Comparison of ENCODE assay signal across 9 mouse cellular contexts in genomic region chr1:93726974-93727373, GRCm38 (mm10). TPM values are rescaled to one million over a fixed set of nuclear protein-coding genes. Genes with fewer than 3 reads are reported as not detected.
A peak's percentile ranks its signal among the peaks of the same experiment; 100 is the strongest.
DNase-seq lines count a peak whose midpoint lies in the region; ATAC-seq and TF ChIP-seq lines count a peak whose summit lies in the region.
"Had no signal": no experiment of that assay in that cellular context is flagged by ENCODE, and none has a peak within 500 bp of the region (broad histone marks: within the 10 kb centered on the region; RNA-seq: fewer than 3 reads in every experiment).

No protein-coding gene starts in this region.

- H3K27me3 ChIP-seq in hindbrain, embryonic 11.5 days (ENCODE audit: control insufficient read depth, insufficient read depth, low read length) = no peaks in the 10 kb centered on the region
- H3K27me3 ChIP-seq in hindbrain, embryonic 16.5 days (replicated peaks; ENCODE audit: control insufficient read depth, insufficient read depth, low read length) = no peaks in the 10 kb centered on the region
- no peaks in the 10 kb centered on the region for H3K27me3 ChIP-seq in forebrain, postnatal 0 days (ENCODE audit: insufficient read depth, low read length)
- H3K27me3 ChIP-seq in megakaryocyte, embryonic 14.5 days (replicated peaks) = no peaks in the 10 kb centered on the region
- H3K27me3 ChIP-seq: limb, embryonic 15.5 days had no signal

- H3K4me3 ChIP-seq in hindbrain, embryonic 11.5 days (ENCODE audit: low read depth, low read length) = no peak overlapping the region
- H3K4me3 ChIP-seq in hindbrain, embryonic 16.5 days (ENCODE audit: low read length) = no peak overlapping the region
- H3K4me3 ChIP-seq in forebrain, postnatal 0 days (ENCODE audit: low read depth, low read length) = no peak overlapping the region
- H3K4me3 ChIP-seq in megakaryocyte, embryonic 14.5 days (replicated peaks) = peak overlapping the region; percentile 68
- H3K4me3 ChIP-seq: limb, embryonic 15.5 days had no signal

- H3K27ac ChIP-seq in hindbrain, embryonic 11.5 days (ENCODE audit: low read depth, low read length) = no peak overlapping the region
- H3K27ac ChIP-seq in hindbrain, embryonic 16.5 days (ENCODE audit: low read depth, low read length) = no peak overlapping the region
- no peak overlapping the region for H3K27ac ChIP-seq in forebrain, postnatal 0 days (ENCODE audit: low read depth, low read length)
- H3K27ac ChIP-seq: limb, embryonic 15.5 days had no signal

- H3K36me3 ChIP-seq in hindbrain, embryonic 11.5 days (ENCODE audit: control insufficient read depth, insufficient read depth, low read length) = no peaks in the 10 kb centered on the region
- H3K36me3 ChIP-seq in hindbrain, embryonic 16.5 days (ENCODE audit: control insufficient read depth, insufficient read depth, low read length) = no peaks in the 10 kb centered on the region
- peaks cover 15% of the 10 kb centered on the region; the same call in 1 of the 2 replicates for H3K36me3 ChIP-seq in forebrain, postnatal 0 days (ENCODE audit: insufficient read depth)
- peaks cover 23% of the 10 kb centered on the region for H3K36me3 ChIP-seq in megakaryocyte, embryonic 14.5 days (replicated peaks; ENCODE audit: low read length)

- ATAC-seq in hindbrain, embryonic 11.5 days (ENCODE audit: low FRiP score) = peak; percentile 67; the same call in 1 of the 2 replicates
- no peak for ATAC-seq in hindbrain, embryonic 16.5 days
- ATAC-seq in forebrain, postnatal 0 days = peak; percentile 15; the same call in 1 of the 2 replicates

- H3K9ac ChIP-seq in hindbrain, embryonic 11.5 days (ENCODE audit: low read depth, low read length) = no peak overlapping the region
- no peak overlapping the region for H3K9ac ChIP-seq in hindbrain, embryonic 16.5 days (ENCODE audit: low read depth, low read length)
- H3K9ac ChIP-seq in forebrain, postnatal 0 days = no peak overlapping the region
- H3K9ac ChIP-seq: limb, embryonic 15.5 days had no signal

- peak; percentile 75 for TF ChIP-seq CTCF in forebrain, postnatal 0 days (IDR thresholded peaks at IDR 0.05; ENCODE audit: low read depth)

- 71% methylated on average over 3 of the region's 3 CpGs for WGBS in hindbrain, embryonic 11.5 days
- WGBS in hindbrain, embryonic 16.5 days = 88% methylated on average over 3 of the region's 3 CpGs
- 74% methylated on average over 3 of the region's 3 CpGs for WGBS in forebrain, postnatal 0 days

- no peaks in the 10 kb centered on the region for H3K4me1 ChIP-seq in hindbrain, embryonic 11.5 days (replicated peaks; ENCODE audit: control insufficient read depth, insufficient read depth, low read length)
- peaks cover 2% of the 10 kb centered on the region for H3K4me1 ChIP-seq in hindbrain, embryonic 16.5 days (ENCODE audit: control insufficient read depth, insufficient read depth, low read depth, low read length)
- H3K4me1 ChIP-seq in forebrain, postnatal 0 days (ENCODE audit: insufficient read depth) = no peaks in the 10 kb centered on the region
- H3K4me1 ChIP-seq in megakaryocyte, embryonic 14.5 days = peaks cover 21% of the 10 kb centered on the region
- H3K4me1 ChIP-seq: limb, embryonic 15.5 days had no signal

- DNase-seq in hindbrain, embryonic 11.5 days (ENCODE audit: low spot score) = peak; percentile 52
- peak; percentile 37 for DNase-seq in c-Kit-positive CD71-positive TER-119-positive erythroid progenitor cells, embryonic 14.5 days (ENCODE audit: low spot score)
- DNase-seq in forebrain, postnatal 0 days = peak; percentile 9
- peak; percentile 83 for DNase-seq in heart, postnatal 4 days
- peak; percentile 45 to 54 for DNase-seq in layer of hippocampus, postnatal 36 days
- DNase-seq in skeletal muscle tissue, adult 2 months (ENCODE audit: low read depth, low spot score) = peak; percentile 28

- H3K4me2 ChIP-seq in hindbrain, embryonic 11.5 days (replicated peaks; ENCODE audit: low read depth, low read length) = no peak overlapping the region
- no peak overlapping the region for H3K4me2 ChIP-seq in hindbrain, embryonic 16.5 days (ENCODE audit: low read length)
- H3K4me2 ChIP-seq in forebrain, postnatal 0 days (ENCODE audit: low read depth) = no peak overlapping the region
- H3K4me2 ChIP-seq: limb, embryonic 15.5 days had no signal

- no peaks in the 10 kb centered on the region for H3K9me3 ChIP-seq in hindbrain, embryonic 11.5 days (ENCODE audit: control insufficient read depth, low read length)
- no peaks in the 10 kb centered on the region for H3K9me3 ChIP-seq in hindbrain, embryonic 16.5 days (ENCODE audit: control insufficient read depth, low read length)
- H3K9me3 ChIP-seq in forebrain, postnatal 0 days (ENCODE audit: low read length) = no peaks in the 10 kb centered on the region
- H3K9me3 ChIP-seq in megakaryocyte, embryonic 14.5 days = no peaks in the 10 kb centered on the region
- H3K9me3 ChIP-seq: limb, embryonic 15.5 days had no signal

RNA-seq across cellular contexts. Expression of gene Atg4b, which starts 24.3 kb away (rescaled TPM):
- polyA plus RNA-seq in hindbrain, embryonic 11.5 days (2014; fragmentation: Nextera tagmentation; extraction: Ambion mirVana) = 89.7 and 101 TPM in 2 replicates
- 85.6 and 92.1 TPM in 2 replicates for polyA plus RNA-seq in hindbrain, embryonic 16.5 days (2015; fragmentation: Nextera tagmentation; extraction: Ambion mirVana)
- 46.0 and 50.6 TPM in 2 replicates for total RNA-seq in forebrain, postnatal 0 days (2014; rRNA removed)
- 72.6 and 72.7 TPM in 2 replicates for polyA plus RNA-seq in forebrain, postnatal 0 days (2015; fragmentation: Nextera tagmentation; extraction: Ambion mirVana)
- total RNA-seq in heart, postnatal 4 days (2021) = 10 to 100 TPM; 48.0 to 51.4 TPM
- 10 to 100 TPM; 79.8 to 84.8 TPM for total RNA-seq in layer of hippocampus, postnatal 36 days (2021)
- polyA plus RNA-seq in megakaryocyte, embryonic 14.5 days (2012; ENCODE audit: insufficient read depth, low replicate concordance) = 2.2 and 7.0 TPM in 2 replicates

RNA-seq across cellular contexts. Expression of gene Thap4, which starts 27.7 kb away (rescaled TPM):
- polyA plus RNA-seq in hindbrain, embryonic 11.5 days (2014; fragmentation: Nextera tagmentation; extraction: Ambion mirVana) = 34.3 and 43.0 TPM in 2 replicates
- 51.3 and 52.6 TPM in 2 replicates for polyA plus RNA-seq in hindbrain, embryonic 16.5 days (2015; fragmentation: Nextera tagmentation; extraction: Ambion mirVana)
- 53.2 and 71.3 TPM in 2 replicates for total RNA-seq in forebrain, postnatal 0 days (2014; rRNA removed)
- polyA plus RNA-seq in forebrain, postnatal 0 days (2015; fragmentation: Nextera tagmentation; extraction: Ambion mirVana) = 51.2 and 53.2 TPM in 2 replicates
- 10 to 100 TPM; 68.7 to 72.6 TPM for total RNA-seq in heart, postnatal 4 days (2021)
- 10 to 100 TPM; 34.2 to 34.3 TPM for total RNA-seq in layer of hippocampus, postnatal 36 days (2021)
- 40.4 and 184 TPM in 2 replicates for polyA plus RNA-seq in megakaryocyte, embryonic 14.5 days (2012; ENCODE audit: insufficient read depth, low replicate concordance)

RNA-seq across cellular contexts. Expression of gene Bok, which starts 41.5 kb away (rescaled TPM):
- 29.4 and 30.6 TPM in 2 replicates for polyA plus RNA-seq in hindbrain, embryonic 11.5 days (2014; fragmentation: Nextera tagmentation; extraction: Ambion mirVana)
- 102 and 109 TPM in 2 replicates for polyA plus RNA-seq in hindbrain, embryonic 16.5 days (2015; fragmentation: Nextera tagmentation; extraction: Ambion mirVana)
- 94.6 and 119 TPM in 2 replicates for total RNA-seq in forebrain, postnatal 0 days (2014; rRNA removed)
- polyA plus RNA-seq in forebrain, postnatal 0 days (2015; fragmentation: Nextera tagmentation; extraction: Ambion mirVana) = 113 and 150 TPM in 2 replicates
- 10 to 100 TPM; 16.6 to 16.9 TPM for total RNA-seq in heart, postnatal 4 days (2021)
- total RNA-seq in layer of hippocampus, postnatal 36 days (2021) = 10 to 100 TPM; 64.5 to 79.7 TPM
- polyA plus RNA-seq in megakaryocyte, embryonic 14.5 days (2012; ENCODE audit: insufficient read depth, low replicate concordance) = 0.84 TPM in 1 of 2 replicates, not detected in the other

Comparison
In these comparisons a context has a peak if more than half of its experiments do, and no peak if none do; other contexts are left out.
1. DNase-seq: peak in every context shown above with its lines; median percentile 83 in heart, postnatal 4 days; 52 in hindbrain, embryonic 11.5 days; 50 in layer of hippocampus, postnatal 36 days; 37 in c-Kit-positive CD71-positive TER-119-positive erythroid progenitor cells, embryonic 14.5 days; 28 in skeletal muscle tissue, adult 2 months; 9 in forebrain, postnatal 0 days.
2. RNA of gene Bok, which starts 41.5 kb away (polyA plus RNA-seq): 113 to 150 TPM in forebrain, postnatal 0 days, 102 to 109 TPM in hindbrain, embryonic 16.5 days and 29.4 to 30.6 TPM in hindbrain, embryonic 11.5 days; 0.84 TPM in megakaryocyte, embryonic 14.5 days; every median in the first group is over 10 times any median in the second.